Mouse (Mus musculus) CH12.LX (cell line): ENCODE measurements at regions not wholly inside any gene's neighbourhood (a gene's known extent, or its start where the extent isn't known, plus 50 kb on each side); places are given as distances from the start of the nearest gene placed in this dataset.

Experiments used
- DNase-seq: peaks from one replicate; pipeline ENCODE4 v3.0.0-alpha.2; 2013; ENCODE audit errors: extremely low read depth
- H3K27ac ChIP-seq: 2 replicates; pipeline ENCODE4 v1.5.1; 2012; ENCODE audit warnings: low read depth, mild to moderate bottlenecking, control low read depth, moderate library complexity; ENCODE audit not compliant: insufficient read depth
- H3K27me3 ChIP-seq: replicated peaks from 2 replicates; pipeline ENCODE3; 2012; ENCODE audit warnings: inconsistent platforms
- H3K36me3 ChIP-seq, 2 experiments: replicated peaks in 1 of 2; 2 replicates each; pipeline versions ENCODE3 to v1.6.1; 2012; ENCODE audit warnings: inconsistent platforms in 1 of 2, low read length in 1 of 2, mild to moderate bottlenecking in 1 of 2, mixed read lengths in 1 of 2, moderate library complexity in 1 of 2; ENCODE audit not compliant: control insufficient read depth in 1 of 2, insufficient read depth in 1 of 2
- H3K4me1 ChIP-seq, 2 experiments: 2 replicates each; pipeline ENCODE4 v1.6.1; 2012; ENCODE audit warnings: inconsistent platforms in 1 of 2, moderate library complexity in 1 of 2; ENCODE audit not compliant: insufficient read depth in 2 of 2, control insufficient read depth in 1 of 2
- H3K4me2 ChIP-seq: 2 replicates; pipeline ENCODE4 v1.6.1; 2012; ENCODE audit warnings: low read depth, mild to moderate bottlenecking, control low read depth; ENCODE audit not compliant: poor library complexity, insufficient read depth, severe bottlenecking
- H3K4me3 ChIP-seq, 3 experiments: fragments of 150-350 bp in 1 of 3; sonication (generic) in 1 of 3; replicated peaks in 1 of 3; 2 replicates each; pipeline versions ENCODE3 to v1.5.1; 2011 to 2012; ENCODE audit warnings: low read depth in 2 of 3, low read length in 2 of 3, mild to moderate bottlenecking in 2 of 3, moderate library complexity in 2 of 3, control low read depth in 1 of 3, improper control_type of control experiment in 1 of 3, inconsistent platforms in 1 of 3, mixed read lengths in 1 of 3; ENCODE audit not compliant: poor library complexity in 1 of 3
- H3K79me2 ChIP-seq: replicated peaks from 2 replicates; pipeline ENCODE4 v1.6.1; 2012; ENCODE audit warnings: mild to moderate bottlenecking, moderate library complexity; ENCODE audit not compliant: control insufficient read depth, poor library complexity, insufficient read depth, severe bottlenecking; ENCODE audit errors: extremely low read depth
- H3K9ac ChIP-seq: 2 replicates; pipeline ENCODE4 v1.6.1; 2012; ENCODE audit warnings: low read depth, mild to moderate bottlenecking, control low read depth, moderate library complexity; ENCODE audit not compliant: insufficient read depth
- H3K9me3 ChIP-seq: replicated peaks from 2 replicates; pipeline ENCODE3; 2012; ENCODE audit warnings: low read length, inconsistent platforms, mixed read lengths
- CHD1 ChIP-seq: IDR thresholded peaks from 2 replicates; pipeline ENCODE4 v1.6.1; 2012; ENCODE audit warnings: low read depth, low read length, improper control_type of control experiment, inconsistent platforms
- CHD2 ChIP-seq: IDR thresholded peaks from 2 replicates; pipeline ENCODE4 v1.6.1; 2011; ENCODE audit warnings: low read length, improper control_type of control experiment
- CTCF ChIP-seq, 2 experiments: IDR thresholded peaks in 1 of 2; conservative IDR thresholded peaks in 1 of 2; 2 replicates each; pipeline ENCODE4 v1.5.1; 2011 to 2012; ENCODE audit warnings: low read depth in 2 of 2, low read length in 2 of 2, improper control_type of control experiment in 1 of 2, inconsistent platforms in 1 of 2, mild to moderate bottlenecking in 1 of 2, moderate library complexity in 1 of 2
- ELF1 ChIP-seq: IDR thresholded peaks from 2 replicates; pipeline ENCODE4 v1.6.1; 2014; ENCODE audit warnings: low read depth, mild to moderate bottlenecking, inconsistent platforms, low read length, improper control_type of control experiment
- EP300 ChIP-seq: IDR thresholded peaks from 2 replicates; pipeline ENCODE4 v1.6.1; 2011; ENCODE audit warnings: low read length, improper control_type of control experiment
- HCFC1 ChIP-seq: IDR thresholded peaks from 2 replicates; pipeline ENCODE4 v1.6.1; 2012; ENCODE audit warnings: low read depth, mild to moderate bottlenecking, inconsistent platforms, low read length, improper control_type of control experiment
- IRF4 ChIP-seq: IDR thresholded peaks from 2 replicates; pipeline ENCODE4 v1.6.1; 2014; ENCODE audit warnings: low read depth, mild to moderate bottlenecking, inconsistent platforms, low read length, improper control_type of control experiment
- JUN ChIP-seq: IDR thresholded peaks from 2 replicates; pipeline ENCODE4 v1.6.1; 2011; ENCODE audit warnings: low read depth, mild to moderate bottlenecking, low read length, improper control_type of control experiment, moderate library complexity; ENCODE audit not compliant: insufficient read depth
- NELFE ChIP-seq: IDR thresholded peaks from 2 replicates; pipeline ENCODE4 v1.6.1; 2011; ENCODE audit warnings: low read depth, low read length, improper control_type of control experiment
- NRF1 ChIP-seq: IDR thresholded peaks from 2 replicates; pipeline ENCODE4 v1.6.1; 2014; ENCODE audit warnings: low read depth, mild to moderate bottlenecking, inconsistent platforms, low read length, improper control_type of control experiment, moderate library complexity
- POLR2A ChIP-seq: IDR thresholded peaks from 2 replicates; pipeline ENCODE4 v1.6.1; 2011; ENCODE audit warnings: low read depth, mild to moderate bottlenecking, improper control_type of control experiment, low read length
- POLR2AphosphoS2 ChIP-seq: IDR thresholded peaks from 2 replicates; pipeline ENCODE4 v1.6.1; 2011; ENCODE audit warnings: low read depth, low read length, improper control_type of control experiment
- RAD21 ChIP-seq: IDR thresholded peaks from 2 replicates; pipeline ENCODE4 v1.6.1; 2011; ENCODE audit warnings: low read depth, mild to moderate bottlenecking, low read length, improper control_type of control experiment, moderate library complexity
- RCOR1 ChIP-seq: conservative IDR thresholded peaks from 2 replicates; pipeline ENCODE4 v1.6.1; 2012; ENCODE audit warnings: low read depth, mild to moderate bottlenecking, inconsistent platforms, low read length, improper control_type of control experiment
- USF1 ChIP-seq: IDR thresholded peaks from 2 replicates; pipeline ENCODE4 v1.6.1; 2014; ENCODE audit warnings: low read depth, mild to moderate bottlenecking, inconsistent platforms, low read length, improper control_type of control experiment
- ZMIZ1 ChIP-seq: IDR thresholded peaks from 2 replicates; pipeline ENCODE4 v1.6.1; 2012; ENCODE audit warnings: low read depth, mild to moderate bottlenecking, inconsistent platforms, low read length, improper control_type of control experiment
- dilution Hi-C: fragments of 300-500 bp; cut with MboI; formaldehyde crosslinking; loops from 2 replicates; pipeline ENCODE4 v1.14.3; 2020; ENCODE audit warnings: low sequenced_read_pairs; ENCODE audit not compliant: extremely low pct_unique_long_range_greater_than_20kb, extremely low pct_ligation_motif_present
- in situ Hi-C: fragments of 300-500 bp; cut with MboI; formaldehyde crosslinking; loops from 3 replicates; pipeline ENCODE4 v1.14.3; 2019; ENCODE audit warnings: low sequenced_read_pairs, low pct_ligation_motif_present, low pct_unique_long_range_greater_than_20kb, mixed read lengths

GRCm38 (mm10) chr8:116261286-116261685 lies 243.5 kb upstream of the Dynlrb2 start:
- Histone ChIP-seq H3K9me3 (no peaks in the 10 kb centered on the region), H3K4me1 (peaks cover 0 to 9% of the 10 kb centered on the region in 2 experiments; a peak in 2 of 4 replicates), H3K9ac (no peak overlapping the region), H3K79me2 (no peaks in the 10 kb centered on the region), H3K4me2 (no peak overlapping the region), H3K36me3 (no peaks in the 10 kb centered on the region), H3K27ac (no peak overlapping the region), H3K4me3 (no peak overlapping the region), H3K27me3 (peaks cover 79% of the 10 kb centered on the region)
- DNase-seq: peak; percentile 69
- in situ Hi-C loops: no loop called here
- dilution Hi-C loops: no loop called here
- TF ChIP-seq EP300 (peak; percentile 10; the same call in 1 of the 2 replicates), HCFC1 (no peak), IRF4 (no peak)
- TF ChIP-seq, all 38 proteins: peak for 1

- no peaks in the 10 kb centered on the region for H3K36me3 ChIP-seq
- dilution Hi-C loops: no loop called here
- no peak overlapping the region for H3K27ac ChIP-seq
- peaks cover 81% of the 10 kb centered on the region for H3K27me3 ChIP-seq
- H3K9me3 ChIP-seq: no peaks in the 10 kb centered on the region
- no peak for DNase-seq
- in situ Hi-C loops: no loop called here
- H3K4me2 ChIP-seq: no peak overlapping the region
- TF ChIP-seq JUN (no peak), EP300 (no peak), ELF1 (no peak), CHD2 (no peak), CTCF (conservative IDR thresholded peaks at IDR 0.05 in 1 of 2, IDR thresholded peaks at IDR 0.05 in 1 of 2; ENCODE audit: low read depth in 2 of 2, low read length in 2 of 2) (no peak), POLR2A (no peak), NRF1 (no peak), POLR2AphosphoS2 (no peak), RCOR1 (no peak), RAD21 (no peak), IRF4 (no peak), CHD1 (no peak), NELFE (no peak), ZMIZ1 (no peak), USF1 (no peak)
- TF ChIP-seq, all 38 proteins: peak for 0
- no peaks in the 10 kb centered on the region for H3K79me2 ChIP-seq
- no peak overlapping the region for H3K4me3 ChIP-seq
- H3K4me1 ChIP-seq: no peaks in the 10 kb centered on the region
- H3K9ac ChIP-seq: no peak overlapping the region
Measured at GRCm38 (mm10) chr8:116255398-116255797, 249.4 kb upstream of the Dynlrb2 start.
